Mouse (Mus musculus): Measurements from ENCODE around the gene Gm14548.
"Not testable (repeated sequence)": the region's sequence is repeated elsewhere in the genome, so short reads cannot be mapped to it uniquely, and the experiment has no call there.

Gene Gm14548

GRCm38 (mm10) chr7:3898036-3898590 lies at the start of gene Gm14548:
TSS of gene Gm14548 (minus strand) at chr7:3898120.
- not testable (repeated sequence) for DNase-seq (ENCODE audit: low read depth, low spot score)

GRCm38 (mm10) chr7:3946117-3946516 lies 48.2 kb upstream of the Gm14548 start:
- no peak for DNase-seq (ENCODE audit: low read depth, low spot score)

GRCm38 (mm10) chr7:3940915-3941314 lies 43.0 kb upstream of the Gm14548 start:
- no peak for DNase-seq (ENCODE audit: low read depth, low spot score)

- DNase-seq (ENCODE audit: low read depth, low spot score) = peak; percentile 11
Observed at GRCm38 (mm10) chr7:3939866-3940525, 42.1 kb upstream of the Gm14548 start.

GRCm38 (mm10) chr7:3935473-3935872 lies 37.6 kb upstream of the Gm14548 start:
- not testable (repeated sequence) for DNase-seq (ENCODE audit: low read depth, low spot score)

GRCm38 (mm10) chr7:3915387-3915786 lies 17.5 kb upstream of the Gm14548 start, which contains the start of gene Lilra6:
TSS of gene Lilra6 (minus strand) at chr7:3915503.
- not testable (repeated sequence) for DNase-seq (ENCODE audit: low read depth, low spot score)

- peak; percentile 31 for DNase-seq (ENCODE audit: low read depth, low spot score)
Observed at GRCm38 (mm10) chr7:3903704-3904103, 5.8 kb upstream of the Gm14548 start.

GRCm38 (mm10) chr7:3875032-3875431 lies 22.9 kb downstream of the Gm14548 start:
- DNase-seq (ENCODE audit: low read depth, low spot score) = not testable (repeated sequence)

- not testable (repeated sequence) for DNase-seq (ENCODE audit: low read depth, low spot score)
Observed at GRCm38 (mm10) chr7:3844951-3845350, 53.0 kb downstream of the Gm14548 start, which contains the start of gene Pira2. TSS of gene Pira2 (minus strand) at chr7:3845051.

- not testable (repeated sequence) for DNase-seq (ENCODE audit: low read depth, low spot score)
Observed at GRCm38 (mm10) chr7:3837854-3838253, 60.1 kb downstream of the Gm14548 start.
